Mouse (Mus musculus) retina, postnatal 1 day (tissue): ENCODE measurements around the gene Gsdma2.
A peak's percentile ranks its signal among the peaks of the same experiment; 100 is the strongest.
"Not testable (repeated sequence)": the region's sequence is repeated elsewhere in the genome, so short reads cannot be mapped to it uniquely, and the experiment has no call there.

ENCODE experiments used
- DNase-seq: peaks from one replicate; pipeline ENCODE4 v3.0.0-alpha.2; 2012

Gene Gsdma2

GRCm38 (mm10) chr11:98646459-98646858 lies at the start of gene Gsdma2:
Gene Gsdma2, plus strand, starts transcription at chr11:98646759.
- no peak for DNase-seq

- peak; percentile 86 for DNase-seq
Observed at GRCm38 (mm10) chr11:98597363-98597762, 49.2 kb upstream of the Gsdma2 start.

- no peak for DNase-seq
Observed at GRCm38 (mm10) chr11:98597991-98598390, 48.6 kb upstream of the Gsdma2 start, which contains the start of gene Lrrc3c. Gene Lrrc3c, plus strand, starts transcription at chr11:98598291.

DNA sequence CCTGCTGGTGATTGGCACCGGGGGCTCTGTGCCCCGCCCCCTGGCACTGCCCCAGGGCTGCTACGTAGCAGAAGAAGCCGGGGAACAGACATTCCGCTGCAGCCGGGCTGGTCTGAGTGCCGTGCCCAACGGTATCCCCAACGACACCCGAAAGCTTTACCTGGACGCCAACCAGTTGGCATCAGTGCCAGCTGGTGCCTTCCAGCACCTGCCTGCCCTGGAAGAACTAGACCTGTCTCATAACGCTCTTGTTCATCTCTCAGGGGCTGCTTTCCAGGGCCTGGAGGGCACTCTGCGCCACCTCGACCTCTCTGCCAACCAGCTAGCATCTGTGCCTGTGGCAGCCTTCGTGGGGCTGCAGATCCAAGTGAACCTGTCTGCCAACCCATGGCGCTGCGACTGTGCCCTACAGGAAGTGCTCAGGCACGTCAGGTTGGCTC lies 47.7 kb upstream of the Gsdma2 start:
- DNase-seq = no peak

GRCm38 (mm10) chr11:98599291-98599690 lies 47.3 kb upstream of the Gsdma2 start:
- DNase-seq = no peak

- peak; percentile 76 for DNase-seq
Observed at GRCm38 (mm10) chr11:98602090-98602690, 44.4 kb upstream of the Gsdma2 start.

- DNase-seq = no peak
Observed at GRCm38 (mm10) chr11:98603953-98604352, 42.6 kb upstream of the Gsdma2 start.

DNA sequence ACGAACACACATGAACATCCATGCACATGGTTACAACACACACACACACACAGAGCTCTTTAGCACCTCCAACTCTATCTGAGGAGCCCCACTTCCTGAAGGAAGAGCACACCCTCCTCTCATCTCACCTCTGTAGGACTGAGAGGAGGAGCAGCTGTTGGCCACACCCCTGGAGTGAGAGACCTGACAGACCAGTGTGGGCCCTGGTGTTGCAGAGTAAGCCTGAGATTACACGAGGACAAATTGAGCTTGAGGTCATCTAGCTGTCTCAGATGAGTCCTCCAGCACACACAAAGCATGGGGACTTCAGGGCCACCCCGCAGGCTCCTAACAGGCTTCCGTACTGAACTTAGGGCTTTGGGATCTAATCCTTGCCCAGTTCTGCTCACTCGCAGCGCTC lies 41.6 kb upstream of the Gsdma2 start:
- not testable (repeated sequence) for DNase-seq

DNA sequence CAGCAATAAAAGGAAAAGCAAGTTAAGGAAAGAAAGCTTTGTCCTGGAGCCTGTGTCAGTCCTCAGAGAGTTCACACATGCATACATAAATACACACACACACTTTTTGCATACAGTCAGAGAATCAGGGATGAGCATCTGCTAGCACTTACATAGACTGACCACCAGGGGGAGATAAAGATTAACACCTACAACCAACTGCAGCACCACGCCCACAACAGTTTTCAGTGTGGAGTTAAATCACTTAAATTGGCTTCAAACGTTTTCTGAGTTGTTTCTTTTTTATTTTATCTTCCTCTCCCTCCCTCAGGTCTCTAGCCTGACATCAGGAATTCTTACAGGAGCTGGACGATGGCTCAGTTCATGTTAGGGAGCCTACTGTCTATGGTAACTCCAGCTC lies 39.8 kb upstream of the Gsdma2 start:
- DNase-seq = peak; percentile 80

DNA sequence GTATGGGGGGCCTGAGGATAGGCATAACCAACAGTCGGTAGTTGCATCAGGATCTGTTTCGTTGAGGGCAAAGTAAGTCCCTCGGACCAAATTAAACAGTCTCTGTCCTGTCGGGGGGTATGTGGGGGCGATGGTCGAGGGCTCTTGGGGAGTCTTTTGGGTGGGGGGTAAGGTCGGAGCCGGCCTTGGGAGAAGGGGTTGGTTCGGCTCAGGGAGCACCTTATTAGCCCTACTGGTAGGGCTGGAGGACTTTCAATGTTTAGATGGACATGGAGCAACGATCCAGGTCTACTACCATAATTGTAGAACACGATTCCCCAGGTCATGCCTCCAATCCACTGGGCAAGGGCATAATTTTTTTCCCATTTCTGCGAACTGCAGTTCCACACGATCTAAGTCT lies 25.8 kb upstream of the Gsdma2 start:
- no peak for DNase-seq

DNA sequence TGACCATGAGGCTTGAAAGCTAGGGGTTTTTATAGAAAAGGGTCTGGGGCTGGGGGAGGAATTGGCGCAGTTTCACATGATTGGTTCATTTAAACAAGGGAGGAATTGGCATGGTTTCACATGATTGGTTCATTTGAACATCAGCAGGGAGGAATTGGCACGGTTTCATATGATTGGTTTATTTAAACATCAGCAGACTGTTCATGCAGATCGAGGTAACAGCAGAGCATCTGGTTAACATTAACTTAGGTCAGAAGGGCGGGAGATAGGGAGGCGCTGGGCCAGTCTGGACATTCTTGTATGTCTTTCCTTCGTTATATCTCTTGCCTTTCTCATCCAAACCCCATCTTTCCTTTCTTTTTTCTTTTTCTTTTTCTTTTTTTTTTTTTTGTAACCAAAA lies 22.6 kb upstream of the Gsdma2 start:
- DNase-seq = not testable (repeated sequence)

DNA sequence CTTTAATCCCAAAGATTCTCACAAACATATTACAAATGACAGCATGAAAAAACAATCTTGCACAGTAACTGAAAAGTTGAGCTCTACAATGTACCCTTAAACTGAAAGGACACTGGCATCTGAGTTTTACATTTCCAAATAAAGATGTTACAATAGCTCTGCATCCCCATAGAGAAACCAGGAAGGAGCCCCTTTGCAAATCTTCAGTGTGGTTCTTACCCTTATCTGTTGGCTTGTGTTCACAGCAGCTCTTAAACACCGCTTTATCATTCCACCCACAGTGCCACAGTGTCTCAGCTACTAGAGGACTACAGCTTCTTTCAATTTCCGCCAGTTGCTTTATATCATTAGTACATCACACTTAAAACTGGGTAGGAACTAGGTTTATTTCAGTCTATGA lies 22.2 kb upstream of the Gsdma2 start:
- DNase-seq = not testable (repeated sequence)

GRCm38 (mm10) chr11:98625611-98626410 lies 20.7 kb upstream of the Gsdma2 start, which contains the start of the genes Gm12355 and Gsdma3:
Gene Gm12355, minus strand, starts transcription at chr11:98625661.
Gene Gsdma3, plus strand, starts transcription at chr11:98626360.
- no peak for DNase-seq

GRCm38 (mm10) chr11:98628706-98629105 lies 17.9 kb upstream of the Gsdma2 start:
- DNase-seq = no peak

DNA sequence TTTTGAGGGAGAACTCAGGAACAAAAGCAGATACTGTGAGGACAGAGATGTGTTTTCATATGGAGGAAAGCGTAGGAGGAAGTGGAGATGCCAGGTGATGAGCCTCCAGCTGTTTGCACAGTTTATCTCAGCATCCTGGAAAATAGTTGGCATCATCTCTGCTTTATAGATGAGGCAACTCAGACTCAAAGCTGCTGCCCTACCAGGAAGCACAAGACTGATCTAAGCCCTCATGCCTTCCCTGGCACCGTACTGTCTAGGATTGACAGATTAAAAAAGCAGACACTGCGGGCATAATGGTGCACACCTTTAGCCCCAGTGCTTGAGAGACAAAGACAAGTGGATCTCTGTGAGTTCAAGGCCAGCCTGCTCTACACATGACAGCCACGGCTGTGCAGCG lies 15.9 kb upstream of the Gsdma2 start:
- DNase-seq = no peak

GRCm38 (mm10) chr11:98635312-98635970 lies 11.1 kb upstream of the Gsdma2 start:
- DNase-seq = peak; percentile 68

GRCm38 (mm10) chr11:98637501-98637900 lies 9.1 kb upstream of the Gsdma2 start:
- DNase-seq = no peak

GRCm38 (mm10) chr11:98640091-98640490 lies 6.5 kb upstream of the Gsdma2 start:
- DNase-seq = no peak

DNA sequence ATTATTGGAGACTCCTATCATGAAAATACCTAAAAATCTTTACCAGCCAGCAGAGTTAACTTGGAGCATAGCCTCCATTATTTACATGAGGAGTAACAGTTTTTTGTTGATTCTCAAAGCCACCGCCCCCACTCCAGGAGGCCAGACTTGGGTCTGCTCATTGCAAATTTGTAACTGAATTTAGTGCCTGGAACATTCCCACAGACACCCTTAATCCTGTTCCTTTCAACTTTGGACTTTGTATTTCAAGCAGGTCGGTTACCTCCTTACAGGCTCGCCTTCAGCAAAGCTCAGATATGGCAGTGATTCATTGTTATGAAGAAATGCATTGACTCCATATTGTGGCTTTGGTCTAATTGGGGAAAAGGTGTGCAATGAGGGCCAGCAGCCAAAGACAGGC lies 1.8 kb upstream of the Gsdma2 start:
- no peak for DNase-seq

DNA sequence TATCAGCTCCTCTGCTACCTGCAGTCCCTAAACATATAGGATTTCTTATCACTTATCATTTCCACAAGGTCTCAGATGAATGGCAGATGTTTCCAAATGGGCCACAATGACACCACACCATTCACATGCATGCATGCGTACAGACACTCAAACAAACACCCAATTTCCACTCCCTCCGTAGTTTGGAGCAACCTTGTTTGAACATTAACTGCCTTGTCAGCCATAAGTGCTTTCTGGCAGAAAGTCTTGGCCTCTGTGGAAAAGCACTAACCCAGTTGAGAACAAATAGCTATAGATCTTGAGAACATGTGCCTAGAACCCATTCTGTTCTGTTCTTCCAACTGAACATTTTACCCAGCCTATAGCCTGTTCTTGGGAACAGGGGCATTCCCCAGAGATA lies 613 bp upstream of the Gsdma2 start:
- DNase-seq = no peak

DNA sequence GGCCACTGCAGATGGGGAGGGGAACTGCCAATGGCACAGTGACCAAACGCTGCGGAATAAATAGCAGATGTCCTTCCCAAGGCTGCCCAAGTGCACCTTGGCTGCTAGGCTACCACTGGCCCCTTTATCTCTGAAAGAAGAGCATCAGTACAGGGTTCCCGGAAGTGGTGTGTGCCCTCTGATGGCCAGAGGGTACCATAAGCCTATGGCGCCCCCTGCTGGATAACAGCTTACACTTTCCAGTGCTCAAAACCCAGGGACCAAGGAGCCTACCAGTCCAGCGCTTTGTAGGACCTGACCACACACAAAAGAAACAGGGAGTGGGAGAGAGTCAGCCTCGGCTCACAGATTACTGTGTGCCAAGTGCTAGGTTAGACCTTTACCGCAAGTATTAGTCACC lies 8.5 kb downstream of the Gsdma2 start:
- DNase-seq = peak; percentile 79

DNA sequence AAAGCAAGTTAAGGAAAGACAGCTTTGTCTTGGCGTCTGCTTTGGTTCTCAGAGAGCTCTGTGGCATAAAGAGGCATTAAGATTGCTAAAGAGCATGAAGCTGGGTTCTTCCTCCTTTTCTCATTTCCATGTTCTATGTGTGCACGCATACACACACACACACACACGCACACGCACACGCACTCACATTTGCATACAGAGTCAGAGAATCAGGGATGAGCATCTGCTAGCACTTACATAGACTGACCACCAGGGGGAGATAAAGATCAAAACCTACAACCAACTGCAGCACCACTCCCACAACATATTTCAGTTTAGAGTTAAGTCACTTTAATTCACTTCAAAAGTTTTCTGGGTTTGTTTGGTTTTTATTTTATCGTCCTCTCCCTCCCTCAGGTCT lies 14.0 kb downstream of the Gsdma2 start:
- DNase-seq = peak; percentile 85

DNA sequence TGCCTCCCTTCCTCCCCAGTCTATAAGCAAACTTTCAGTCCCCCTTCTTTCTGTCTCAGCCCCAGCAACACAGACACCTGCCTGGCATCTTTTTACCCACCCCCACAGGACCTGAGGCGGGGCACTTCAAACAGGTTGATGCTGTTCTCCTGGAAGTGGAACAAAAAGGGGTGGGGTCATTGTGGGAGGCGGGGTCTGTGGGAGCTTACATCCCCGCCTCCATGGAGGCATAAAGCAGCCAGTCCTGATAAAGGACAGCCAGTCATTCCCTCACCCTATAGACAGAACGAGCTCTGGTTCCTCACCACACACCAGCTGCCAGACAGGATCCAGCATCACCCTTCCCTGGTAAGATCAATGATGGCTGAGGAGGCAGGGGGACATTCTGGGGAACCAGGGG lies 17.5 kb downstream of the Gsdma2 start, which contains the start of gene Gsdma:
Gene Gsdma, plus strand, starts transcription at position 261 of the 400 bp plus-strand sequence.
- peak; percentile 15 for DNase-seq

DNA sequence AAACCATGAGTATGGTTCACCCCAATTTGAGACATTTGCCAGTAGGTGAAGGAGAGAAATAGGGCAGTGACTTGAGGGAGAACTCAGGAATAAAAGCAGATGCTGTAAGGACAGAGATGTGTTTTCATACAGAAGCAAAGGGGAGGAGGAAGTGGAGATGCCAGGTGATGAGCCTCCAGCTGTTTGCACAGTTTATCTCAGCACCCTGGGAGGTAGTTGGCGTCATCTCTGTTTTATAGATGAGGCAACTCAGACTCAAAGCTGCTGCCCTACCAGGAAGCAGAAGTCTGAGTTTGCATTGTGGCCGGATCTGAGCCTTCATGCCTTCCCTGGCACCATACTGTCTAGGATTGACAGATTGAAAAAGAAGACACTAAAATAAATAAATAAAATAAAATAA lies 22.4 kb downstream of the Gsdma2 start:
- DNase-seq = no peak
